Mouse (Mus musculus): ENCODE data around the gene Rufy4.
A peak's percentile ranks its signal among the peaks of the same experiment; 100 is the strongest.

The Rufy4 gene

DNA sequence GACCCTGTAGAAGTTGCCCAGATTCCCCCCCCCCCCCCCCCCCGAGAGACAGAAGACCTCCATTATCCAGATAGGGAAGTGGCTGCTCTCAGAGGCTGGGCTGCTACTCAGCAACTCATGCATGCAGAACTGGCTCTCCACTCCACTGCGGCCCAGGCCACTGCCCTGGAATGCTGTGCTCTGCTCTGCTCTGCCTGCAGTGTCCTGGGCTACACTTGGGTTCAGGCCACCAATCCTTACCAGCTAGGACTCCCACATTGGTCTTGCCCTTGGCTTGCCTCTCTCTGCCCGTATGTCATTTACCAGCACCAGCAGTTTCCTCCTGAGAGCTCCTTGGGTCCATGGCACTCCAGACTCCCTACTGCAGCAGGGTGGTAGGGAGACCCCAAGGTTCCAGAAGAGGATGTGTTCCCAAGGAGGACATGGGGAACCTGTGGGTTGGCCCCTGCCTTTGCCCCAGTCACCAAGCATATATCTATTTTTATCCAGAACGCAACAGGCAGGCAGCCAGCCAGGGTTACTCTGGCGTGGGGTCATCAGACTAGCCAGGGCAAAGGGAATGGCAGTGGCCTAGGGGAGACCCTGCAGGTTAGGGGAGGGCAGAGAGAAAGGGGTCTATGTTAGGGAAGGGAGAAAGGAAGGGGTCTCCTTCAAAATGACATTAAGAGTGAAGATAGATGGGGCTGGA, 17.3 kb upstream of the Rufy4 start:
- peak; percentile 71 for DNase-seq

DNA sequence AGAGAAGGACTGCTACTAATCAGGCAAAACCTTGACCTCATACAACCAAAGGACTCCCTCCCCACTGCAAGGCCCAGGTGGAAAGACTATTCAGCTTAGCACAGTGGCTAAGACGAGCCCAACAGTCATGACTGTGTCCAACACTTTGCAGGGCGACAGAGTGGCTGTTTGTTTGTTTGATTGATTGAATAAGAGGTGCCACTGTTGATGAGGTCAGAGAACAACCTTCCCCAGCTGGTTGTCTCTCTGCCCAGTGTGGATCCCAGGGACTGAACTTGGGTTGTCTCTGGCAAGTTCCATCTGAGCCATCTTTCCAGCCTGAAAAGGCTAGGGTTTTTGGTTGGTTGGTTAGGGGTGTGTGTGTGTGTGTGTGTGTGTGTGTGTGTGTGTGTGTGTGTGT, 15.7 kb upstream of the Rufy4 start:
- no peak for DNase-seq

DNA sequence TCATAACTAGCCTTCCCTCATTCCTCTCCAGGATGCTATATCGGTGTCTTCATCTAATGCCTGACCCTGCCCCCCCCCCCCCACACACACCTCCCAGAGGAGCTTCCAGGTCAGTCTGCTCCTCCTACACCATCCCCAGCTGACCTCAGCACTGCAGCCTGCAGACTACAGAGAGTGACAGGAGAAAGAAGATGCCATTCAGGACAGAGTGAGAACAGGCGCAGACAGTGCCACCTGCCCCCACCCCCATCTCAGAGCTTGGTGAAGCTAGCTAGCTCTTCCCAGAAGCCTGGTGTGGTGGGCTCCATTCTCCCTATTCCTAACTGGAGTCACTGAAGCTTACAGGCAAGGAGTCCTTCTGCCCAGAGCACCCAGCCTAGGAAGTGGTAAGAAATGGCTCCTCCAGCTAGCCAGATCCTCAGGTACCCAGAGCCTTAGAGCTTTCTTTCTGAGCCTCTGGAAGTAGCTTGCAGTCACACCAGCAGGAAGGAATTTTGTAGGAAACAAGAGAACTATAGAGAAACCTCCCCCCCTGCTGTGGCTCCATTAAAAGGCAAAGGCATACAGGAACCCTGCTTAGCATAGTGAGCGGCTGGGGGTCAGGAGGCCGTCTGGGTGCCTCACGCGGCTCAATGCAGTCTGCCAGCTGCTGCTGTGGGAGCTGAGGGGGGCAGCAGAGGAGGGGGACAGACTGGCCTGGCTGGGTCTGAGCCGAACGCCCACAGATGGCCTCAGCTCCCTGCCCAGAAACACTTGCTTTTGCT, 14.2 kb upstream of the Rufy4 start:
- peak; percentile 73 for DNase-seq

DNA sequence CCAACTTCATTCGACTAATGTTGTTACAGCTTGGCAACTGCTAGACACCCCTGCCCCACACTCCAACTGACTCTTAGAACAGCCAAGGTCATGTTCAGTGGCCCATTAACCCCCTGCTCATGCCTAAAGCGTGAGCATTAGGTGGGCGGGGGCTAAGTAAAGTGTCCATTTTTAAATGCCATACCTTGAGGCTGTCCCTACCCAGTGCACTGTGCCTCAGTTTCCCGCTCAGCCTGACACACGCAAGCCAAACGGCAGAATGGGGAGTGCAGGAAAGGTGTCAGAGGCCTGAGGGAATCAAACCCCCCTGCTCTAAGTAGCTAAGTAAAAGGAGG, 13.7 kb upstream of the Rufy4 start:
- DNase-seq: no peak

DNA sequence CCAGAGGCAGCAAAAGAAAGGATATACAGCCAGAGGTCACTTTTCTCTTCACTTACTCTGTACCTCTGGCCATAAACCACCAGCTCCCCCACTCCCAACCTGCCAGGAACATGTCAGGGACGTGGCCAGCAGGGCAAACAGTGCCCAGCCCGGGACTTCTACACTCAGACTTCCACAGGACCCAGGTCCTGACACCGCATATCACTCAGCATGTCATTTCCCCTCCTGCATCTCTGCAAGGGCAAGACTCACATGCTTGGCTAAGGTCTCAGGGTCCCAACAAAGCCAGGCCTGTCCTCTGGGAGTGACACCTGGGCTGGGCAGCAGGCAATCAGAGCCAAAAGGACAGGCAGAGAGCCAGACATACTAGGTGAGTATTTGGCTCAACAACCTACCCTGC, 12.3 kb upstream of the Rufy4 start:
- no peak for DNase-seq

DNA sequence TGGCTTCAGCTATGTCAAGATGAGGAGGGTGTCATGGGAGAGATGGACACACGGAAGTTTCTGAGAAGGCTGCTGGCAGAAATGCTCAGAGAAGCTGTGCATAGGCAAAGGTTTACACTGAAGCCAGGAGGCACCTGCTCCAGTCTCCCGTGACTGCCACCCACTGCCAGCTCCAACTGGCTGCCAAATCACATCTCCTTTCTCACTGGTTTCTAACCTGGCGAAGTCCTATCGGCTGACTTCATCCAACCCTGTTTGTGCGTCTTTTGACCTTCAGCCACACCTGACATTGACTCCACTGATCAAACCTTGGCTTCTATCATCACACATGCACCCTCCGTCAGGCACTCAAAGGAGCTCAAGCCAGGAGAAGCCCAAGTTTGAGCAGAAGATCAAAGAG, 7.5 kb upstream of the Rufy4 start:
- peak; percentile 57 for DNase-seq

DNA sequence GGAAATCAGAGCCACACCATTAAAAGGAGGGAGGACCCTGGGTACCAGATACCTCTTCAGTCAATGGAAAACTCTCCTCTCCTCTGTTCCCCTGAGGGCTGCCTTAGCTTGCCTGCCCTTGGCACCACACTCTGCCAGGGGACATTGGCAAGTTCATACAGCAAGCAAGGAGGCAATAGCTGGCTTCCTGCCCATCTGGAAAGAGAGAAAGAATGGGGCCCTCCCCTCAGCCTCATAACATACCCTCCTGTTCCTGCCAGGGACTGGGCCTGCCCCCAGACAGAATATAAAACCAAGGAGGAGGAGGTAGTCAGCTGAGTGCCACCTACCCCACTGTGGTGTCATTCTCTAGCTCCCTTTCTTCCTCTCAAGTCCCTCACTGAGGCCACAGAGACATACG, 6.2 kb upstream of the Rufy4 start:
- peak; percentile 73 for DNase-seq

DNA sequence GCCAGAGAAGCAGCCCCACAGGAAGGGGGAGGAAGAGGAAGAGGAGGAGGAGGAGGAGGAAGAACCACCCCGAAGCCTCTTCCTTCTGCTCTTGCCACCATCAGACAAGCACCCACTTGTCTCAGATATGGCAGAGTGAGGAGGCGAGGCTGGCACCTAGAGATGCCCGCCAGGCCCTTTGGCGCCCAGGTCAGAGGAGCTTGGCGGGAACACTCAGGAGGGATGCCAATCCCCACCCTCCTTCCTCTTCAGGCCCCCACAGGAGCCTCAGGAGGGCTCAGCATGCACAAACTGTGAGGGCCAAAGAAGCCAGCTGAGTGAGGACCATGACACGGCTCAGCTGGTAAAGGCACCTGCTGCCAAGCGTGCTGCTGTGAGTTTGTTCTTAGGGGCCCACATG, 4.2 kb upstream of the Rufy4 start:
- no peak for DNase-seq

DNA sequence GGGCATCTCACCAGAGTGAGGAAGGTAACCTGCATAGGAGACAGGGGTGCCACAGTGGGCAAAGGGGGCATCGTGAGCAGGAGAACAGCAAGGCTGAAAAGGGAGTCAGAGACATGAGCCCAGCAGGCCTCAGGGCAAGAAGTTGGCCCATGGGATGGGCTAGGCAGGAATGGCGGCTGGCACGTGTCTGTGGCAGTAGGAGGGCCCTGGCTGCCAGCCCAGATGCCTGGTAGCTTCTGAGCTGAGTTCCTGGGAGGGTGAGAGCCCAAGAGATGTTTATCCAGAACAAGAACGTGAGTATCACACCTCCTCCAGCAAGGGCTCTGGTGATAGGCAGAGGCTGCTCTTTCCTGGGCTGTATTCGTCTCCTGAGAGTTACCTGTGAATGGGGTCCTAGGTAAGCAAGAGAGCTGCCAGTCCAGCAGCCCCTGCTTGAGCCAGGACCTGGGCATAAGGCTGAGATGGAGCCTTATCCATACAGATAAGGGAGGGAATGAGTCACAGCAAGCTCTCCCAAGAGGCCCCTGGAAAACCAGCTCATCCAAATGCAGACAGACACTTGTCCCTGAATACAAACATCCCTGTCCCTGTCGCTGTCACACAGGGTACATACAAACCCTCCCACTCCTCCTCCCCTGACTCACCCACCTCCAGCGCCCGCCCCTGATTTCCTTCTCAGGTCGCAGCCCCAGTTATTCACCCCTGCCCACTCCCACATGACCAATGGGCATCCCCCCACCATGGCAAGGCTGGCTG, 3.3 kb upstream of the Rufy4 start:
- DNase-seq: peak; percentile 90

DNA sequence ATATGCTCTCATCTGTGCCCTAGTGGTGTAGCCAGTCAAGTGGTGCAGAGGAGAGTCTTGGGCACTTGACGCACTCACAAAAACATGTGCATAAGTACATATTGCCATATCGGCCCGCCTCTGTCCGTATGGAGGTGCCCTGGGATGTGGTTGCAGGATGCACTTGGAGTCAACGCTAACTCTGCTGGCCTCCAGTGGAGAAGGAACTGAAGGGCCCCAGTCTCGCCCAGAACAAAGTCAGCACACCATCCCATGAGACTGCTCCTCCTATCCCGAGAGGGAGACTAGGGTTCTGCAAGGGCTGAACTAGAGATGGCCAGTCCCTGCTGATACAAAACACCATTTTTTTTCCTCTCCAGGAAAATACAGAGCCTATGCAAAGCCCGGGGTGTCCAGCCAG, 2.1 kb upstream of the Rufy4 start:
- DNase-seq: no peak

DNA sequence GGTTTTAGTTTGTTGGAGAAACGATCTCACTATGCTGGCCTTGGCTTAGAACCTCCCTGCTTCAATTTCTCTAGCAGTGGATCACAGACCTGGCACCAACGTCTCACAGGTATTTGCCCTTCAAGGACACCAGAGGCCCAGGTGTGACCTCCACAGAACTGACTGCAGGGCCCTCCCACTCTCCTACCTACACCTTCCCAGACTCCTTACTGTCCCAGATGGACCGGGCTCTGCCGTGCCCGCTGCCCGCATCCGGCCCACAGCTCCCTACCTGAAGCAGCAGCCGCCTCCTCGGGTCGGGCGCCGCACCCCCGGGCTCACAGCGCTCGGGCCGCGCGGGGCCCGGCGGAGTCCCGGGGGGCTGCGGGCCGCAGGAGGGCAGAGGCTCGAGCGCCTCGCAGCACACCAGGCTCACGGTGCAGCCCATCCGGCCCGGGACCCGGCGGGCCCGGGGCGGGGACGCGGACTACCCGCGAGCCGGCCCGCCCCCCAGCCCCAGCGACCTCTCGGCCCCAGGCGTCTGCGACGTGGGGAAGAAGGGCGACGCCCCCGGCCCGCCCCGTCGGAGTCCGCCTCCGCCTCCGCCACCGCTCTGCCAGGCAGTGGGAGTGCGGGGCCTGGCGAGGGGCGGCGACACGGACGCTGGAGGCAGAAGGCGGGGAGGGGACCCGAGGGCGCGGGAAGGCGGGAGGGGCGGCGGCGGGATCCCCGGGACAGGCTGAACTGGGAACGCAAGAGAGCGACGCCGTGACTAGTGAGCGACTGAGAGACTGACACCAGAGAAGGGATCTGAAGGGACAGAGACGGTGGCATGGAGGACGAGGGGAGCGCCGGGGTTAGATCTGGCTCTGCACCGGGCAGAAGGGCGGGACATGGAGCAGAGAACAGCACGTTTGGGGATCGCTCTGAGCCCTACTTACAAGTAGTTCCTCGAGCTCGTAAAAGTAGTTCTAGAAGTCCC, 1.0 kb upstream of the Rufy4 start, which contains the start of gene Tns1:
Gene Tns1, minus strand, starts transcription at position 429 of the 961 bp plus-strand sequence.
- DNase-seq: peak; percentile 72

DNA sequence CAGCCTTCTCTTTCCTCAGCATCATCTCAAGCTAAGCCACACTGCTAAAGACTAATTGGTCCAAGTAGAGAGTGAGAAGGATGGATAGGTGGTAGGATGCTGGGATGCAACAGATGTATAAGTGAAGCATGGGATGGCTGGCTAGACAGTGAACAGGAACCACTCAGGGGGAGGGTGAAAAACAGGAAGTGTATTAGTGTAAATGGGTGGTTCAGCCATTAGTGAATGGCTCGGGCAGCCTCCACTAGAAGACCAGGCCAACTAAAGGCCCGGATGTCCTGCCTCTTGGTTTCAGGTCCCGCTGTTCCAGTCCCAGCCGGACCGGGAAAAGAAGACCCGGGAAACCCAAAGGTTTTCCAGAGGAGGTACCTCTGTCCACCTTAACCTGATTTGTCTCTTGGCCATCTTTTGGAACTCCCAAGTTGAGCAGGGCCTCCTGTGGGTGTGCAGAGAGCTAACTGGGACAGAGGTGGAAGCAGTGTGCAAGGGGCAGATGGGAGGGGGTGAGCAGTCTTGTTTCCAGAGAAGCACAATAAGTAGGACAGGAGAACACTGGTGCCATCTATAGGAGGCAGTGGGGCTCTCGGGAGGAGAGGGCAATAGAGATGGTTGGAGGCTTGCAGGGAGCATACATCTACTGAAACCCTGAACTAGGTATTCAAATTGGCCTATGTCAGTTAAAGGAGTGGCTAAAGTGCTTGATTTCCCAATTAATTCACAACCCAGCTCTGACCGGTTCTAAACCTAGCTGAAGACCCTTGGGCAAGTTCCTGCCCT, 5.7 kb downstream of the Rufy4 start:
- no peak for DNase-seq

DNA sequence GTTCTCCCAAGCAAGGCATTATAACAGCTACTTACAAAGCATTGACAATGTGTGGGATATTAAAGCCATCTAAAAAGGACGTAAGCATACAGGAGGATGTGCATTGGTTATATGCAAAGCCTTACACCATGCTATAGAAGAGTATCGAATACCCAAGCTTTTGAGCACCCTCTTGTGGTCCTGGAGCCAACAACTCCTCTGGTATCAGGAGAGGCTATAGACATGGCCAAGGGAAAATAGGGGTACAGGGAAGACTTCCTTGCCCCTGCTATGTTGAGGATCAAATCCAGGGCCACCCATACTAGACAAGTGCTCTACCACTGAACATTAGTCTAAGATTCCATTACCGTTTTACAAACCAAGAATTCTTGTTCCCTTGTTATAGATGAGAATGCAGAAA, 6.7 kb downstream of the Rufy4 start:
- no peak for DNase-seq

DNA sequence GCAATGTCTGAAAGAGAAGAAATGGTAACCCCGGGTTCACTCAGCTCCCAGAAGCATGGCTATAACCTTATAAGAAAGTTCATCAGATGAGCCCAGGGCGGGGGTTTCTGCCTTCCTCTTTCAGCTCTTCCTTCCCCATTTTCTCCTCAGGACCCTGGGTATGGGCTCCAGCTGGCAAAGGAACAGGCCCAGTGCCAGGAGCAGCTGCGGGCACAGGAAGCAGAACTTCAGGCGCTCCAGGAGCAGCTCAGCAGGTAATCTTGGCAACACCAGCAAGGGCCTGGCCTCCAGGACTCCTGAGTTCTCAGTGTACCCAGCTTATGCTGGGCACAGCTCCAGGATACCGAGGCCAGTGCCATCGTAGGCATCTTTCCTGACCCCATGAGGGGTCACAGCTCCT, 8.6 kb downstream of the Rufy4 start:
- no peak for DNase-seq

DNA sequence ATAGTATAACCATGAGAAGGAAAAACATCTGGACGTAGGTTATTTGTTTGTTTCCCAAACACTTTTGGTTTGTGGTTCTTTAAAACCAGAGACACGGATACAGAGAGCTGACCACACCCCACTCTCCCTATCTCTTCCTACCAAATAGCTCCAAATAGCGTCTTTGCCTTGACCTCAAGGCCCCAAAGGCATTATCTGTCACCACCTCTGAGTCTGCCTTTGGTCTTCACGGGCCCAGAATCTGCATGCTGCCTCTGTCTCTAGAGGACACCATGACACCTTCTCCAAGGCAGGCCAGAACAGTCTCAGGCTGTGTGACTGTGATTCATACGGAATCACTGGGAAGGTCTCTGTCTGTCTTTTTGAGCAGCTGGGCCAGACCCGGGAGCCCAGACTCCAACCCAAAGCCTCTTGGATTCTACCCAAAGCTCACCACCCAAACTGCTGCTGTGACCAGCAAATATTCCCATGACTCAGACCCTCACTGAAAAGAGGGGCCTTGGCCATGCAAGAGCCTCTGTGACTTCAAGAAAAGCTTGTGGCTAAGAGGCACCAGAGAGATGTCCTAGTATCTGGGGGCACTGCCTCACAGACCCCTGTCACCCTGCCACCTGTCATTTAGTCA, 10.1 kb downstream of the Rufy4 start:
- no peak for DNase-seq

DNA sequence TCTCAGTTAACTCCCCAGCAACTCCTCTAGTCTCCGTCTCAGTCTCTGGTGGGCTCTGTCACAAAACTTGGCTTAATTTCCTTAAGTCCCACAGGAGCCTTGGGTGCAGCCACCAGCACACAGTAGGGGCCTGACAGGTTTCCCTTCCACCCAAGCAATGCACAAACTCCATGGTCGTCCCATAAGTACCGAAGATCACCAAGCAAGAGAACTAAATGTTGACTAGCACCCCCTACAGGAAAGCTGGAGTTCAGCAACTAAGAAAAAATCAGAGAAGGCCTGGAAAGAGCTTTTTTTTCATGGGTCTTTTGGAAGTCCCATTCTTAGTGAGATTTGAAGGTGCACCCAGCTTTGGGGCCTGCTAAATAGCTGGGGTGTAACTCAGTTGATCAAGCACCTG, 14.1 kb downstream of the Rufy4 start:
- DNase-seq: no peak

DNA sequence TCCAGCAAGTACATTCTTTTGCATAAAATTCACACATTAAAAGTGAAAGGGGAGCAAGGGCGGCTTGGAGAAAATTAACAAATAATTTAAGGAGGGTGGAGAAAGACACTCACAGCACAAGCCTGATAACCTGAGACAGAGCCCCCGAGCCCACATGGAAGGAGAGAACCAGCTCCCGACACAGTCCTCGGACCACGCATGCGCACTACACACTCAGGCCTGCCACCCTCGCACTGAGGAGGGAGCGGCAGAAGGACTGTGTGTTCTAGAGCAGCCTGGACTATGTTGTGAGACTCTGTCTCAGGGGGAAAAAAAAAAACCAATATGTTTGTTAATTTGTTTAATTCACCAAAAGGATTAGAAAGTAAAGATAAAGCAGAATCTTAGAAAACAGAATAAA, 16.4 kb downstream of the Rufy4 start:
- no peak for DNase-seq

DNA sequence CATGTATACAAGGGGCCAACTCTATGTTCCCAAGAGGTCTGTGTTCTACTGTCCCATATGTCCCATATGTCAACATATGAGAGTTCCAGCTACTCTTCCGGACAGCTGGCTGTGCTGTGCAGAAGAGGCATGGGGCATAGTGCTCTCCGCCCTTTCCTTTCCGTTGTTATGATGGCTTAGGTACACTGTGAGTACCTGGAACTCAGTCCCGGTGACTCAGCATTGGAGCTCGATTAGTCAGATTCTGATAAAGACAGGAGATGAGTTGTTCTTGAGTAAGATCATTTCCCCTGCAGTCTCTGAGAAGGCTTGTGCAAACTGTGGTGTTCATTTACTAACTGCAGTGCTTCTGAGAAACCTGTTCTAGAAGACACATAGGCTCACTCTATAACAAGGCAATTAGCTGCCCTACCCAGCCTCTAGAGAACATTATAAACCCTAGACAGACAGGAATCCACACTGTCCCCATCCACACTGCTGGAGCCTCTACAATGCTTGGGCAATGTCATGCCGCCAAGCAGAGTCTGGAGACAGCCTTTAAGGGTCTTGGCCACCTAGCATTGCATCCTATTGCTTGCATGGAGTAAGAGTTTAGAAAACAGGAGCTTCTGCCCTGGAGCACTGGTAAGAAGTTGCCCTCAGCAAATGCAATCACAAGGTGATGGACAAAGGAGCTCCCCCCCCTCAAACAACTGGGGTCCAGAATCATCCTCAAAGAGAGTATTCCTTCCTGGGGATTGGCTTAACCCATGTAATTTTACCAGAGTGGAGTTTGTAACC, 24.0 kb downstream of the Rufy4 start:
- DNase-seq: no peak

DNA sequence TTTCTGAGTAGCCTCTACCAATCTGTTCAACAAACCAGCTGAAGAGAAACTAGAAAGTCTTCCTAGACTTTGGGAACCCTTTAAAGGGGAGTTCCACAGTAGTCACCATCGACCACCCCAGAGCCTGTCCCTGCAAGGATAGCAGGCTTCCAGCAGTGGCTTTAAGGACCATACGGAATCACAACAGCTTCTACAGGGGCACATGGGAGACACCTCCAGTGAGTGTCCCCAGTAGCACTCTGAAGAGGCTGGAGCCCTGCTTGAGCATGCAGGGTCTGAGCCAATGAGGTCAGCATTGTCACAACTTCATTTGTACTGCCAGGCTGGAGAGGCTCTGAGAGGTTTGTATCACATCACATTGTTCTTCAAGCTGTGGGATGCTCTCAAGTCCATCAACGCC, 24.8 kb downstream of the Rufy4 start:
- DNase-seq: no peak

DNA sequence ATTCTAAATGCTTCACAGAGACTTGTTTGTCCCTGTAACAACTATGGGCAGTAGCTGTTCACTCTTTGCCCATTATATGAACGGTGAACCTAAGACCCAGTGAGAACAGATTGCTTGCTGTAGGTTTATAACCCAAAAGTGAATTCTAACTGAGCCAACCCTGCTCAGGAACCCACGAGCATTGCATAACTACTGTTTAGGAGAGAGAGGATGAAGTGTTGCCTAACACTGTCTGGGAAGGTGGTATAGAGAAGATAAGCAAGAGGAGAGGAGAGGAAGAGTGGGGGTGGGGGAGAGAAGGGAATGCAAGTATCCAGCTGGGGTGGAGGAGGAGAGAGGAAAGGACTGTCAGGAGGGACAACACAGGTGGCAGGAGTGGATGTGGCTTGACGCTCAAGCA, 25.8 kb downstream of the Rufy4 start:
- DNase-seq: no peak
